Mouse (Mus musculus): ENCODE measurements around the gene Siglecg. TPM values are rescaled to one million over a fixed set of nuclear protein-coding genes. Genes with fewer than 3 reads are reported as not detected.

Gene Siglecg
- total RNA-seq, 2 experiments from 2014 or later: 0.09 to 0.55 TPM

DNA sequence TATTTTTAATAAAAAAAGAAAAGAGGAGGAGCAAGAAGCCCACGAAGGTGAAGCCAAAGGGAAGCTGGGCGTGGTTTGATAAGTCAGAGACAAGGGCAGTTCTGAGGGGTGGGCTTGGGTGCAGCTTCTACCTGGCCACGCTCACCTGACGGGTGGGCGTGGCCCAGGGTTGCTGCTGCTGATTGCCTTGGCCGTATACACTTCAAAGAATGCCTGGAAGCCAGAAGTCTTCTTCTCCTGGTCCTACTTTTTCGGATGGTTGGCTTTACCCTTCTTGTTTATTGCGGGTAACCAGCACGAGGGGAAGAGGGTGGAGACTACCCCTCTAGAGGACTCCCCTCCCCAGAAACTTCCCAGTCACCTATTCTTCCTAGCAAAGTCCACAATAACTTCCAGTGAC, 34.7 kb downstream of the Siglecg start:
- no peak for DNase-seq

DNA sequence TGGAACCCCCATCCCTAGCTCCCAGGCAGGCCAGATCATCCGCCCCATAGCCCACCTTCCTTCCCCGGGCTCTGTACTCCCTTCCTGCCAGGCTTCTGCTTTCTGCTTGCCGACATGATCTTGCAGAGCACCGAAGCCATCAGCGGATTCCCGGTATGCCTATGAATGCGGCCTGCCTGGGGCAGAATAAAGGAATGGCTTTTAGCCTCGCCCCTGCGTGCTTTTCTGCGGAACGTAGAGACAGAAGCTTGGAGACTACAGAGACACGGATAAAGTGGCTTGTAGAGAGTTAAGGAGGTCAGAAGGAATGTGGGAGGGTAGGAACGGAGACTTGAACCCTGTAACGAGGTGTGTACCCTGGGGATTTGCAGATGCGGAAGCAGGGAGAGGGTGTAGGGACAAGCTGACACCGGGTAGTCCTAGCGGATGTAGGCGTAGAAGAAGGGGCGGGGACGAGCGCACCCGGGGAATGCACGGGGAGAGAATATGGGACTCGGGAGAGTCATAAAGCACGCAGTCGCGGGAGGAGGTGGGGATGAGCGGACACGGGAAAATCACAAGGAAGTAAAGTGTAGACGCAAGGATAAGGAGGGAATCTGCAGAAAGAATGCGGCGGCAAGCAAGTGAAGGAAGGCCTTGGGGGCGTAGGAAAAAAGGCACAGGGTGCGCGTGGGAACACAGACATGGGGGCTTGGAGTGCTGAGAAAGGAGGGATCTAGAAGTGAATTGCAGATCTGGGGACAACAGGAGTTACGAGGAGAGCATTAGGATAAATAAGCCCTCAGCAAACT, 35.3 kb downstream of the Siglecg start:
- peak; percentile 85 for DNase-seq

DNA sequence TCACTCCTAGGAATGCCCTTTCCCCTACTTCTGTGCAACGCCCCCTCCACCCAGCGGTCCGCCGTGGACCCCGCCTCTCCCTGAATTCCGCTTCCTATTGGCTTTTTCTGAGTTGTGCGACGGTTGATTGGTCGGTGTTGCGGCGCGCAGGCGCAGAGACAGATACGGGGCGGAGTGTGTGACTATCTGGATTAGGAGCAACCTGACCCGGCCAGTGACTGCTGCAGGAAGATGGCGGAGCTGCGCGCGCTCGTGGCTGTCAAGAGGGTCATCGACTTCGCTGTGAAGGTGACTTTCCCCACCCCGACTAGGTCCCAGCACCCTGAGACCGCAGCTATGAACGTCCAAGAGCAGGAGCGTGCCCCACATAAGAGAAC, 35.9 kb downstream of the Siglecg start, which contains the start of the genes Etfb and Gm45233:
Etfb (plus strand) TSS at position 167 of the 377 bp plus-strand sequence.
Gm45233 (plus strand) TSS at position 212 of the 377 bp plus-strand sequence.
- DNase-seq: peak; percentile 95

DNA sequence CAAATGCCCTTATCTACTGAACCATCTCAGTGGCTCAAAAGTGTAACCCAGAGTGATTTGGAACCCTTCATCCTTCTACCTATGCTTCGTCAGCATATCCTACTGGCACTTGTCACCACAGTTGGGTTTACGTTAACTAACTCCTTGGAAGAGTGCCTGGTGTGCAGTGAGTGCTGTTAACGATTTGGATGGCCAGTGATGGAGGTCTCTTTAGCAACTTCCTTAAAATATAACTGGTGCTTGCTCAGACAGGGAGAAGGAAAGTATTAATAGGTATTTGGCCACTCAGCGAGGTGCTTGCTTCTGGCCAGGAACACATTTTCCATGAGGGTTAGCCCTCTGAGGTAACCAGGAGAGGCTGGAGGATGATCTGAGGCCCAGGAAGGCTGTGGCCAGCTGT, 39.8 kb downstream of the Siglecg start:
- DNase-seq: no peak

DNA sequence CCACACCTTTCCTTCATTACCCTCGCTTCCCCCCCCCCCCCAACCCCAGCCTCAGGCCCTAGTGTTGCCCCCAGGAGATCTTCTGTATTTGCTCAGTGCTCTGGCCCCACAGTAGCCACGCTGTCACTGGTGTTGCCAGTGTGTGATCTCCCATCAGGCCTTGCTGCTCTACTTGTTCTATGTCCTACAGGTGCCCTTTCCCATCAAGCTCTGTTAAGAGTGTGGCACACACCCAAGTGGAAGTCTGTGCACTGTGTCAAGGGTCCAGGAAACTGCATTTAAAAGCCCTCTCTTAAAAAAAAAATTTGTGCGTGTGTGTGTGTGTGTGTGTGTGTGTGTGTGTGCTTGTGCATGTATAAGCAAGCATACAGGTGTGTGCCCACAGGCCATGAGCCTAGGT, 40.2 kb downstream of the Siglecg start:
- DNase-seq: peak; percentile 37

DNA sequence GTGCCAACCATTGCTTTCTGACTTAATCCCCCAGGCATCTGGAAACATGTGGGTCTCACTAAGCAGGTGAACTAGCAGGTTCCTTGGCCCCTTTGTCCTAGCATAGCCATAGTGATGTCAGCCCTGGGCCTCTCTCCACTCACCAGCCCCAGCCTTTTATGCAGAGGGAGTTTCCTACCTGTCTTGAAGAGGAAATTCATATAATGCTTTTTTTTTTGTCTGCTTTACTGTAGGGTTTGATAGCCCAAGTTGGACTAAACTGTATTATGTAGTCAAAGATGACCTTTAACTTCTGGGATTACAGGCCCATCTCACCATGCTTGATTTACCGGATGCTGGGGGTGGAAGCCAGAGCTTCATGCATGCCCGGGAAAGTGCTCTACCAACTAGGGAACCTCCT, 41.8 kb downstream of the Siglecg start:
- DNase-seq: no peak

DNA sequence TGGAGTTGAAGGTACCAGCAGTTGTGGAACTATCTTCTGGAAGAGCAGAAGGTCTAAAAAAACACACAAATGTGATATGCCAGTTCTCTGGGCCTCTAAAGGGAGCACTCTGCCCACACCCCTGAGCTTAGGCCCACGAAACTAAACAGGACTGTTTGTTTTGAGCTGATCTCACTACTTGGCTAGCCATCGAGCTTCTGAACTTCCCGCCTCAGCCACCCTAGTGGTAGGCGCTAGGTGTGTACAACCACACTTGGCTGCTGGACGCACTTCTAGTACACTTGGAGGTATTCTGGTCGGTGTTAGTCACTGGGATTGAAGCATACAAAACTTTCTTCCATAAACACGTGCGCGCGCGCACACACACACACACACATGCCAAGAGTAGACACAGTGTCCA, 43.7 kb downstream of the Siglecg start:
- no peak for DNase-seq

DNA sequence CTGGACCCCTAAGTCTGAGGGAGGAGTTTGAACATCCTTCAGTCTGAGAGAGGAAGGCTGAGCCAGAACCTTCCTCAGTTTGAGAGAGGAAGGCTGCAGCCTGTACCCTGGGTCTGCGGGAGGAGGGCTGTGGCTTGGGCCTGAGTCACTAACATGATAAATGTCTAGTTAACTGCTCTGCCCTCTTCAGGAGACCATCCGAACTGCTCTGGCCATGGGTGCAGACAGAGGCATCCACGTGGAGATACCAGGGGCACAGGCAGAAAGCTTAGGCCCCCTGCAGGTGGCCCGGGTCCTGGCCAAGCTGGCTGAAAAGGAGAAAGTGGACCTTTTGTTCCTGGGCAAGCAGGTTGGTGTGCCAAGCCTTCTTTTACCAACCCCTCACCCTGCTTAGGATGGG, 44.6 kb downstream of the Siglecg start:
- peak; percentile 46 for DNase-seq

DNA sequence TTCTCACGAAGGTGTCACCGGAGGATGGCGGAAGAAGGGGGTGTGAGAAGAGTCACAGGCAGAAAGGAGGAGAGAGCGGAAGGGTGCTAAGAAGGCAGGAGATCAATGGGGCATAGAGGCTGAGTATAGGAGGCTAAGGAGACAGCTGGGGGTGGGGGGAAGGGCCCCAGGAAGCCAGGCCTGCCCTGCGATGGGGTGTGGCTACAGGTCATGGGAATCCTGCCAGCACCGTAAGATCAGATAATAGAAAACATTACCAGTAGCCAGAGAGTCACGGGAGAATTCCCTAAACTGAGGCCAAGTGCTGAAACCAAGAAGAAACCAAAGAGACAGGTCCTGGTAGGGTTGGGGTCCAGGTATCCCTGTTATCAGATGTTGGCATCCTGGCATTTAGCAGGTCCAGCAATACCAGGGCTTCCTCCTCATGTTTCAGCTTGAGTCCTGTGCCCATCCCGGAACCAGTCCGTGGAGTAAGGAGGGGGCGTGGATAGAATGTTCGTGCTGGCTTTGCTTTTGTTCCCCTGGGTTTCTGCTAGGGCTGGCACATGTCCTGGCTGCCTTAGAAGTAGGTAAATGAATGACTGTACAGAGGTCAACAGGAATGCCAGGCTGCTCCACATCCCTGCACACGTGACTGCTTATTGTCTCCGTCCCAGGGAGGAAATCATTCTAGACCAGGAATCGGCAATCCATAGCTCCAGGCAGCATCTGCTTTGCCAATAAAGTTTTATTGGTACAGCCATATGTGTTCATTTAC, 45.8 kb downstream of the Siglecg start:
- DNase-seq: no peak

DNA sequence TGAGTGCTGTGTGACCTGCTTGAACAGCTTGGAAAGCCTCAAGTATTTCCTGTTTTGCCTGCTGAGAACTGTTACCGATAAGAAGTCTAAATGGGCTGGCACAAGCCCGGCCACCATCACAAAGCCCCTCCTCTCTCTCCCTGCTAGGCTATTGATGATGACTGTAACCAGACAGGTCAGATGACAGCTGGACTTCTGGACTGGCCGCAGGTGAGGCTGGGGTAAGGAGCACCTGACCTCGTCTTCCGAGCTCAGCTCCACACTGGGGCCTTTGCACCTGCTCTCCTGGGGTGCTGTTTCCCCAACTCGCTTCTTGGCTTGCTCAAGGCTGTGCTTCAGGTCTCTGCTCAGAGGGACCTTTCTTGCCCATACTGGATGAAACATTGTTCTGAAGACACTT, 46.4 kb downstream of the Siglecg start:
- no peak for DNase-seq

DNA sequence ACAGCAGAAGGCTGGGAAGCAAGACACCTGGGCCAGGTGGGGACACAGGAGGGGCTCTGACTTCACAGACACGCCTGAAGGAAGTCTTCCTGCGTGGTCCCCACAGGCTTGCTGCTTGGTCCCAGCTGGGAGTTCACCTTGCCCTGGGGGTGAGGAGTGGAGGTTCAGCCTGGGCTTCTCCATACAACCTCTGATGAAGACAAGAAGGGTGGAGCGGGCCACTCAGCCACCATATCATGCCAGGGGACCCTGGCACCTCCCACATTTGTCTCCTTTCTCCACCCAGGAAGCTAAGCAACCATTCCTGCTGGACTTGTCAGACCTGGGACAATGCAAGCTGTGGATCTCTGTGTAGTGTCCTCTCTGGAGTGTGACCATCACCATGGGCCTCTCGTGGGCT, 54.8 kb downstream of the Siglecg start, which contains the start of gene Vsig10l:
Vsig10l (plus strand) TSS at position 301 of the 400 bp plus-strand sequence.
- no peak for DNase-seq

DNA sequence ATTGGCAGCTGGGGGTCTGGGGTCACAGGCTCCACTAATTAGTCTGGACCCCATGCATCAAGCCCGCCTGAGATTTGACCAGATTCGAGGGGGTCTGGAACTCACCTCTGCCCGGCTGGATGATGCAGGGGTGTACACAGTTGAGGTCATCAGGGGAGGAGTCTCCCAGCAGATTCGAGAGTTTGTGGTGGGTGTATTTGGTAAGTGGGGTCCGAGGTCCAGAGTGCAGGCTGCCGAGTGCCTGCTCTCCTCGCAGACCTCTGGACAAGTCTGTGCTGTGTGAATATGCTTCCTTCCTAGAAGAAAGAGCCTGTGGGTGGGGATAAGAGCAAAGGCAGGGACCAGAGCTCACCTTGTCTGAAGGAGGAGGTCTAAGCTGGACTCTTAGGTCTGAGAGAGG, 56.0 kb downstream of the Siglecg start:
- no peak for DNase-seq

DNA sequence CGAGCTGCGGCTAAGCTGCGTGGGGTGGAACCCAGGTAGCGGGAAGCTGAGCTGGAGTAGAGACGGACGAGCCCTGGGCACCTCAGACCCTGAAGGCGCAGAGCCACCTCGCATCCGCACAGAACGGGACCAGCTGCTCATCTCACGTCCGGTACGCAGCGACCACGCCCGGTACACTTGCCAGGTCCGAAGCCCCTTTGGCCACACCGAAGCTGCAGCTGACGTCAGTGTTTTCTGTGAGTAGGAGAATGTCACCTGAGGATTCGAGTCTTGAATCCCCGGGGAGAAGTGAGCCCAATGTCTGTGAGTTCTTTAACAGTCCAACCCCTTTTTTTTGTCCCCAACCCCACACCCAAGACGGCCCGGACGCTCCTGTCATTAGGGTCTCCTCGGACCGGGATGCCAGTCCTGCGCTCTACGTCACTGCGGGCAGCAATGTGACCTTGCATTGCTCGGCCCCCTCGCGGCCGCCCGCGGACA, 56.9 kb downstream of the Siglecg start:
- peak; percentile 22 for DNase-seq

DNA sequence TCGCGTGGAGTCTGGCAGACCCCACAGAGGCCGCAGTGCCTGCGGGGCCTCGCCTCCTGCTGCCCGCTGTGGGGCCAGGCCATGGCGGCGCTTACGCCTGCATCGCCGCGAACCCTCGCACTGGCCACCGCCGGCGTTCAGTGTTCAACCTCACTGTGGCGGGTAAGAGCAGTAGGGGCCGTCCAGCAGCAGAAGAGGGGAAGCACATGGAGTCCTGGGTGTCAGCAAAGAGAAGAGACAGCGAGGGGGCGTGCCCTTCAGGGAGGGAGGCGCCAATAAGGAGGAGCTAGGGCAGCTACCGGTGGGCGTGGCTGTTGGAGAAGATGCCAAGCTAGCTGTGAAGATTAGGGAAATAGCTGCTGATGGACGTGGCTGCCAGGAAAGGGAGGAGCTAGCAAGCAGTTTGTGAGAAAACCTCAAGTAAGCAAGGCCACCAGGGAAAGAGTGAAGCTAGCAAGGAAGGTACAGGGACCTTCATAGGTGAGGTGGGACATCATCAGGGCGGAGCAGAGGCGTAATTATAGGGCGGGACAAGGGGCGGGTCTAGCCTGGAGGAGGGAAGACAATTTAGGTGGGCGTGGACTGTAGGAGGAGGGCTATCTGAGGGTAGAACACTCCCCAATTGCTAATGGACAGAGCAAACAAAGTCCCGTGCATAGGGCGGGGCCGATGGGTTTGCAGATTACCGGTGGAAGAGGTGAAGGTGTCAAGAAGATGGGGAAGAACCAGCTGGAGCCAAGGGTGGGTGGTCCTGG, 57.5 kb downstream of the Siglecg start:
- peak; percentile 92 for DNase-seq

DNA sequence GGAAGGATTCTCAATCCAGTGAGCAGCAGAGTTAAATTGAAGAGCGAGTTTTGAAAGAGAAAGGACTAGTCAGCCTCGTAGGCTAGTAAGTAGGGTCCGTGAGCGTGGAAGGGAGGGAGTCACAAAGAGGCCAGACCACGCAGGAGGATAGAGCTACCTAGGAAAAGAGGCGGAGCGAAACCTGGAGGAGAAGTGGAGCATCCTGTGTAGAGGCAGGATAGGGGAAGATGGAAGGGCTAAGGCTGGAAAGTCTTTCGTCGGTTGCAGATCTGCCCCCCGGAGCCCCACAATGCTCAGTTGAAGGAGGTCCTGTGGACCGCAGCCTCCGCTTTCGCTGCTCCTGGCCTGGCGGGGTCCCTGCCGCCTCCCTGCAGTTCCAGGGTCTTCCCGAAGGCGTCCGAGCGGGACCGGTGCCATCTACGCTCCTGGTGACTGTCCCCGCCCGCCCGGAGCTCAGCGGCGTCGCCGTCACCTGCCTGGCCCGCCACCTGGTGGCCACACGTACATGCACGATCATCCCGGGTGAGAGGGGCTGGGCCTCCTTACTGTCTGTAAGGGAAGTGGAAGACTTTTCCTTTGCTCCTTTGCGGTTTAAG, 58.2 kb downstream of the Siglecg start:
- DNase-seq: peak; percentile 94

Small RNA genes lying within 50 kb of the gene (microRNA-seq; reads per million reads assigned to microRNA genes)
- 4.8 to 6.3 reads per million in 2 experiments for gene Mir7051

Other genes starting within 250 kb of the Siglecg start
- 10 to 100 TPM; 13.9 to 15.3 TPM for gene Zfp715, start 94.9 kb upstream of the Siglecg start, total RNA-seq (2021)
- under 1 TPM in 1 of 2 experiments, not detected in 1; 0.10 TPM for gene Siglecf, start 56.9 kb upstream of the Siglecg start, total RNA-seq (2021)
- not detected for gene Lim2, start 19.5 kb downstream of the Siglecg start, total RNA-seq (2021)
- not detected for gene Nkg7, start 28.9 kb downstream of the Siglecg start, total RNA-seq (2021)
- not detected for gene Cldnd2, start 32.6 kb downstream of the Siglecg start, total RNA-seq (2021)
- gene Etfb, start 35.9 kb downstream of the Siglecg start, total RNA-seq (2021): 100 to 1,000 TPM; 882 to 955 TPM
- 1 to 10 TPM; 2.9 to 3.0 TPM for gene Gm45233, start 35.9 kb downstream of the Siglecg start, total RNA-seq (2021)
- 1 to 10 TPM; 4.1 to 6.3 TPM for gene Vsig10l, start 54.9 kb downstream of the Siglecg start, total RNA-seq (2021)
- under 1 TPM; 0.29 TPM for gene Iglon5, start 81.9 kb downstream of the Siglecg start, total RNA-seq (2021)
- not detected for gene 4931406B18Rik, start 97.7 kb downstream of the Siglecg start, total RNA-seq (2021)
- 1 to 10 TPM; 1.7 to 2.1 TPM for gene Cd33, start 136.2 kb downstream of the Siglecg start, total RNA-seq (2021)
- gene Zfp658, start 154.1 kb downstream of the Siglecg start, total RNA-seq (2021): 1 to 10 TPM; 1.0 to 1.1 TPM
- gene Zfp719, start 171.4 kb downstream of the Siglecg start, total RNA-seq (2021): 1 to 10 TPM; 9.4 to 10.0 TPM
- gene Zfp819, start 199.0 kb downstream of the Siglecg start, total RNA-seq (2021): not detected
- gene Ceacam18, start 226.5 kb downstream of the Siglecg start, total RNA-seq (2021): not detected